In genomic region chr15:99502311-99502831, GRCm38 (mm10) we compare ENCODE assay signal across 9 mouse cellular contexts. TPM values are rescaled to one million over a fixed set of nuclear protein-coding genes. Genes with fewer than 3 reads are reported as not detected.
DNase-seq lines count a peak whose midpoint lies in the region; ATAC-seq and TF ChIP-seq lines count a peak whose summit lies in the region.
"Had no signal": no experiment of that assay in that cellular context is flagged by ENCODE, and none has a peak within 500 bp of the region (broad histone marks: within the 10 kb centered on the region; RNA-seq: fewer than 3 reads in every experiment).

No protein-coding gene starts in this region.

- peak; percentile 59 for DNase-seq in embryo, embryonic 10 days (ENCODE audit: low spot score)
- no peak for DNase-seq in embryo, embryonic 9.5 days (ENCODE audit: extremely low spot score)
- DNase-seq in left cerebral cortex, adult 8-10 months (ENCODE audit: low spot score in 2 of 2), result no peak
- no peak for DNase-seq in testis, postnatal 10 days (ENCODE audit: low spot score)
- no peak for DNase-seq in lung, postnatal 36 days
- DNase-seq: thymus, postnatal 4 days had no signal

- H3K4me3 ChIP-seq in cortical plate, adult 2 months (ENCODE audit: insufficient read depth, low read length), result no peak overlapping the region
- no peak overlapping the region for H3K4me3 ChIP-seq in hindbrain, embryonic 13.5 days
- no peak overlapping the region for H3K4me3 ChIP-seq in limb, embryonic 12.5 days (replicated peaks)

- H3K27ac ChIP-seq in cortical plate, adult 2 months (ENCODE audit: insufficient read depth, low read length), result peak overlapping the region; percentile 82
- H3K27ac ChIP-seq in hindbrain, embryonic 13.5 days, result peak overlapping the region; percentile 85
- H3K27ac ChIP-seq in limb, embryonic 12.5 days, result peak overlapping the region; percentile 78

- 0 out of 2 replicates have a peak, but pooled peaks have one; percentile 58 for ATAC-seq in hindbrain, embryonic 13.5 days (ENCODE audit: low FRiP score)
- ATAC-seq in limb, embryonic 12.5 days (ENCODE audit: insufficient number of reproducible peaks, insufficient read depth, low FRiP score, low TSS enrichment, low read depth), result no peak

- 0 out of 2 replicates have a peak overlapping the region, but pooled peaks have one; percentile 24 for H3K9ac ChIP-seq in hindbrain, embryonic 13.5 days
- peak overlapping the region; percentile 27; the same call in 1 of the 2 replicates for H3K9ac ChIP-seq in limb, embryonic 12.5 days (replicated peaks)

- no peak for TF ChIP-seq POLR2A in cortical plate, adult 2 months (IDR thresholded peaks at IDR 0.05; ENCODE audit: extremely low read depth, insufficient read depth, low read length)

- no peak for TF ChIP-seq CTCF in cortical plate, adult 2 months (IDR thresholded peaks at IDR 0.05; ENCODE audit: extremely low read depth, insufficient read depth, low read length)

- H3K4me2 ChIP-seq in hindbrain, embryonic 13.5 days, result 0 out of 2 replicates have a peak overlapping the region, but pooled peaks have one; percentile 15
- peak overlapping the region; percentile 21 for H3K4me2 ChIP-seq in limb, embryonic 12.5 days

- 0 out of 2 replicates have a peak, but pooled peaks cover 4% of the 10 kb centered on the region for H3K27me3 ChIP-seq in hindbrain, embryonic 13.5 days
- H3K27me3 ChIP-seq in limb, embryonic 12.5 days, result peaks cover 38% of the 10 kb centered on the region

- no peaks in the 10 kb centered on the region for H3K9me3 ChIP-seq in hindbrain, embryonic 13.5 days
- H3K9me3 ChIP-seq in limb, embryonic 12.5 days, result no peaks in the 10 kb centered on the region

- peaks cover 13% of the 10 kb centered on the region for H3K4me1 ChIP-seq in cortical plate, adult 2 months (ENCODE audit: control insufficient read depth, insufficient read depth, low read length)
- peaks cover 35% of the 10 kb centered on the region for H3K4me1 ChIP-seq in hindbrain, embryonic 13.5 days (replicated peaks)
- peaks cover 24% of the 10 kb centered on the region for H3K4me1 ChIP-seq in limb, embryonic 12.5 days (replicated peaks)

- WGBS in hindbrain, embryonic 13.5 days, result 25% methylated on average over 12 of the region's 12 CpGs
- WGBS in limb, embryonic 12.5 days, result 32% methylated on average over 12 of the region's 12 CpGs

- H3K36me3 ChIP-seq in hindbrain, embryonic 13.5 days, result no peaks in the 10 kb centered on the region
- H3K36me3 ChIP-seq in limb, embryonic 12.5 days, result no peaks in the 10 kb centered on the region

RNA-seq across cellular contexts. Expression of gene Faim2, which starts 25.6 kb away (rescaled TPM):
- polyA plus RNA-seq in cortical plate, adult 2 months (2012; rRNA removed), result 162 and 172 TPM in 2 replicates
- polyA plus RNA-seq in hindbrain, embryonic 13.5 days (2015; fragmentation: Nextera tagmentation; extraction: Ambion mirVana), result 16.5 and 16.6 TPM in 2 replicates
- 0.20 and 0.24 TPM in 2 replicates for polyA plus RNA-seq in limb, embryonic 12.5 days (2016; fragmentation: Nextera tagmentation; extraction: Ambion mirVana)
- 100 to 1,000 TPM; 421 to 457 (median 452) TPM for total RNA-seq in left cerebral cortex, adult 8-10 months (2022)

RNA-seq across cellular contexts. Expression of gene Bcdin3d, which starts 27.8 kb away (rescaled TPM):
- polyA plus RNA-seq in cortical plate, adult 2 months (2012; rRNA removed), result 5.1 and 5.3 TPM in 2 replicates
- 22.6 and 23.4 TPM in 2 replicates for polyA plus RNA-seq in hindbrain, embryonic 13.5 days (2015; fragmentation: Nextera tagmentation; extraction: Ambion mirVana)
- 18.6 and 20.2 TPM in 2 replicates for polyA plus RNA-seq in limb, embryonic 12.5 days (2016; fragmentation: Nextera tagmentation; extraction: Ambion mirVana)
- total RNA-seq in left cerebral cortex, adult 8-10 months (2022), result 1 to 10 TPM; 4.5 to 6.2 (median 6.2) TPM

RNA-seq across cellular contexts. Expression of gene Nckap5l, which starts 44.8 kb away (rescaled TPM):
- 11.9 TPM in 2 replicates for polyA plus RNA-seq in cortical plate, adult 2 months (2012; rRNA removed)
- 12.3 and 13.6 TPM in 2 replicates for polyA plus RNA-seq in hindbrain, embryonic 13.5 days (2015; fragmentation: Nextera tagmentation; extraction: Ambion mirVana)
- 13.6 and 14.6 TPM in 2 replicates for polyA plus RNA-seq in limb, embryonic 12.5 days (2016; fragmentation: Nextera tagmentation; extraction: Ambion mirVana)
- total RNA-seq in left cerebral cortex, adult 8-10 months (2022), result 10 to 100 TPM; 19.1 to 22.9 (median 19.5) TPM

Comparison
In these comparisons a context has a peak if more than half of its experiments do, and no peak if none do; other contexts are left out.
1. RNA of gene Faim2, which starts 25.6 kb away (polyA plus RNA-seq): 162 to 172 TPM in cortical plate, adult 2 months and 16.5 to 16.6 TPM in hindbrain, embryonic 13.5 days; 0.20 to 0.24 TPM in limb, embryonic 12.5 days; every median in the first group is over 10 times any median in the second.
2. Peak in every context shown above with its lines, with median percentiles within 50 percentile points of each other: H3K27ac ChIP-seq.